Mouse (Mus musculus) small intestine, adult 2 months (tissue): ENCODE results near the gene Dusp15.

Source experiments
- CTCF ChIP-seq: fragments of 200-500 bp; IDR thresholded peaks from 2 replicates; pipeline ENCODE4 v1.5.1; 2012; ENCODE audit warnings: low read depth, mild to moderate bottlenecking, control low read depth, inconsistent platforms, low read length, moderate library complexity, mixed read lengths; ENCODE audit not compliant: insufficient replicate concordance, insufficient read length; ENCODE audit errors: extremely low read depth
- POLR2A ChIP-seq: fragments of 200-500 bp; IDR thresholded peaks from 2 replicates; pipeline ENCODE4 v1.6.1; 2012; ENCODE audit warnings: low read depth, mild to moderate bottlenecking, control low read depth, inconsistent platforms, low read length, moderate library complexity

- TF ChIP-seq CTCF (no peak), POLR2A (no peak)
Observed at GRCm38 (mm10) chr2:152951850-152952720, 587 bp upstream of the Dusp15 start.
